Mouse (Mus musculus): Measurements from ENCODE around the gene Ptpra.
A peak's percentile ranks its signal among the peaks of the same experiment; 100 is the strongest.

Gene Ptpra

DNA sequence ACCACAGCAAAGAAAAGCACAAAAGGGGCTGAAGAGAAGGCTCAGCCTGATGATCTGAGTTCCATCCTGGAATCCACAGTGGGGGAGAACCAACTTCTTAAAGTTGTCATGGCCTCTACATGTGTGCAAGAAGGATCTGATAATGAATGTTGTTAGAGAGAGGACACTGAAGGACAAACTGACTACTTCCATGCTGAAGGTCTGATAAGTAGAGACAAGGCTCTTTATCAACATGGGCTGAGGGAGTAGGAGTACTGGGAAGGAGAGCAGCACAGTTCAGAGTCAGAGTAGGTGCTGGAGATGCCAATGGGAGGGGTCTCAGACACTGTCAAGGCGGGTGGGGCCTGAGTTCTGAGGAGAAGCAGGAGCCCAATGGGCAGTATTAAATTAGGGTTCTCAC, 145.5 kb downstream of the Ptpra start:
- no peak for ATAC-seq (ENCODE audit: low TSS enrichment)

DNA sequence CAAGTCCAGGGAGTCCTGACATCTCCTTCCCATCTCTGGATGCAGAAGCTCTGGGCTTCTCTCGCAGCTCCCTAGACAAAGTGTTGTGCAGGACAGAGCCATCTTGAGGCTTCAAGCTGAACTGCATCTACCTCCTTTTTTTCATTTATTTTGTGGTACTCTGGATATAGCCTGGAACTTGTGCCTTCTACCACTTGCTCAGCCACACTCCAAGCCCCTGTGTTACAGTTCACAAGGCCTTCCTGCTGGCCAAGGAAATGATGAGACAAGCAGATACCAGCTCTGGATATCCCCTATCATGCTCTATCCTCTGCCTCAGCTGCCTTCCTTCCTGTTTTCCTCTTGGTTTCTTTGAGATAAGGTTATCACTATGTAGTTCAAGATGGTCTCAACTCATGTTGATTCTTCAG, 147.5 kb downstream of the Ptpra start:
- ATAC-seq (ENCODE audit: low TSS enrichment): peak; percentile 85

DNA sequence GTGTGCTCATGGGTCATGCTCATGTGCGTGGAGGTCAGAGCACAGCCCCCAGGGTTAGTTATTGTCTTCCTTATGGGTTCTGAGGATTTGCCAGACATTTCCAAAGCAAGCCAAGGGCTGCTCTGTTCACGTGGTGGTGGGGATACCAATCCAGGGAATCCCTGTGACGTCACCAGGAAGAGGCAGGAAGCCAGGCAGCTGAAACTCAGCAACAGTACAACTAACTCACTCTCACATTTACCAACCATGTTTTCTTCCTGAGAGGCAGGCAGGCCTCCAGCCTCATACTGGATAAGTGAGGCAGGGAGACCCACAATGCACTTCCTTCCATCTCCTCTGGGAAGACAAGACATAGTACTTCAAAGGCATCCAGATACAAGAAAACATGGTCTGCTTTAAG, 148.3 kb downstream of the Ptpra start:
- no peak for ATAC-seq (ENCODE audit: low TSS enrichment)

DNA sequence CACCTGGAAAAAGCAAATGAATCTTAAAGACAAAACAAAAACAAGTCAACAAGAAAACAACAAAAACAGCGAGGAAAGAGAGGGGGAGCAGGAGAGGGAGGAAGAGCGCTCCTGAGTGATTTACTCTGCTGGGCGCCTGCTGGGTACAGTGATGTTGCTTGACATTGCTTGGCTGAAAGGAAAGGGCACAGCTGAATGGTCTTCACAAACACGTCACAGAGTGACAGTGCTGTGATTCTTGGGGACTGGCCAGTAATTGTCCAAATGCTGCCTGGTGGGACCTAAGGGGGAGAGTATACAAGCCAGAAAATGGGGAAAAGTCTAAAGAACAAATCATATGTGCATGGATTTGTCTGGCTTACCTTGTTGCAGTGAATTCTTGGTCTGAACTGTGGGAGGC, 152.1 kb downstream of the Ptpra start:
- ATAC-seq (ENCODE audit: low TSS enrichment): no peak
